Mouse (Mus musculus) intestine, embryonic 14.5 days (tissue): ENCODE results near the gene Abcd1. TPM values are rescaled to one million over a fixed set of nuclear protein-coding genes. Genes with fewer than 3 reads are reported as not detected.

Source experiments
- ATAC-seq: fragments of 200-750 bp; cut with Nextera tagmentation; replicated peaks from 2 replicates; pipeline ENCODE4 v1.8.0; 2017; ENCODE audit warnings: low read depth, moderate number of reproducible peaks, moderate TSS enrichment, moderate library complexity; ENCODE audit not compliant: low FRiP score, low TSS enrichment
- DNase-seq: peaks from one replicate; pipeline ENCODE4 v3.0.0-alpha.2; 2018; ENCODE audit warnings: low spot score
- H3K27ac ChIP-seq: fragments of 300-500 bp; sonication (generic); 2 replicates; pipeline ENCODE4 v1.5.1; 2014; ENCODE audit warnings: low read depth, mild to moderate bottlenecking, control low read depth
- H3K27me3 ChIP-seq: fragments of 300-500 bp; sonication (generic); replicated peaks from 2 replicates; pipeline ENCODE4 v1.6.1; 2014; ENCODE audit warnings: low read length, control low read depth; ENCODE audit not compliant: control insufficient read depth, insufficient read depth
- H3K36me3 ChIP-seq: fragments of 300-500 bp; sonication (generic); 2 replicates; pipeline ENCODE4 v1.6.1; 2014; ENCODE audit warnings: low read length, control low read depth; ENCODE audit not compliant: control insufficient read depth, insufficient read depth
- H3K4me1 ChIP-seq: fragments of 300-500 bp; sonication (generic); replicated peaks from 2 replicates; pipeline ENCODE4 v1.6.1; 2014; ENCODE audit warnings: low read length, control low read depth, mixed read lengths; ENCODE audit not compliant: control insufficient read depth, insufficient read depth
- H3K4me2 ChIP-seq: fragments of 300-500 bp; sonication (generic); 2 replicates; pipeline ENCODE4 v1.6.1; 2014; ENCODE audit warnings: low read length
- H3K4me3 ChIP-seq: fragments of 300-500 bp; sonication (generic); 2 replicates; pipeline ENCODE4 v1.5.1; 2014; ENCODE audit warnings: low read depth, low read length, control low read depth, mixed read lengths
- H3K9ac ChIP-seq: fragments of 300-500 bp; sonication (generic); 2 replicates; pipeline ENCODE4 v1.6.1; 2014; ENCODE audit warnings: mild to moderate bottlenecking, low read length
- H3K9me3 ChIP-seq: fragments of 300-500 bp; sonication (generic); 2 replicates; pipeline ENCODE4 v1.6.1; 2016; ENCODE audit warnings: low read length, control low read depth; ENCODE audit not compliant: control insufficient read depth
- WGBS: fragments of 180-500 bp; shearing (Covaris S2); extraction: QIAGEN DNeasy Blood & Tissue Kit; methylation state at CpG from one replicate; pipeline ENCODE4 v1.1.7; 2014; 5-methylcytosine and 5-hydroxymethylcytosine counted together
- polyA plus RNA-seq: library from polyadenylated mRNA; unstranded; fragments of >200 nt; fragmentation: Nextera tagmentation; extraction: Ambion mirVana; gene quantifications from 2 replicates; pipeline ENCODE4 v1.2.1, GENCODE M21; 2014

Abcd1 gene
- polyA plus RNA-seq, 1 experiment from 2014 or later, result 15.7 TPM

DNA sequence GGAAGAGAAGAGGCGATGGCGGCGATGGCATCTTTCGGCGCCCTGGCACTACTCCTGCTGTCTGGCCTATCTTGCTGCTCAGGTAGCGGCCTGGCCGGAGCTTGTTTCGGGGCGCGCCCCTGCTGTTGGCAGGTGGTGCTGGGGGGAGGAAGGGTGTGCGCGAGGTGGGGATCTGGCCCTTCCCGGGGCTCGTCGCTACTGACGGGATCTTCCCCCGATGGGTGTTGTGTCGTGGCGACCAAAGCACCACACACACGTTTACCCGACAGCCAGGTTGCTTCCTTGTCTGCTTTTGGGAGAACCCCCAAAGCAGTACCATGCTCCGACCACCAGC, 70.8 kb downstream of the Abcd1 start:
- Histone ChIP-seq H3K4me3 (peak overlapping the region; percentile 54), H3K9me3 (no peaks in the 10 kb centered on the region), H3K9ac (peak overlapping the region; percentile 76), H3K36me3 (peaks cover 9% of the 10 kb centered on the region; the same call in 1 of the 2 replicates), H3K4me2 (peak overlapping the region; percentile 56), H3K27me3 (no peaks in the 10 kb centered on the region), H3K27ac (peak overlapping the region; percentile 69), H3K4me1 (peaks cover 6% of the 10 kb centered on the region)
- DNase-seq (no peak), ATAC-seq (peak; percentile 36; the same call in 1 of the 2 replicates)
- 9% methylated on average over 17 of the region's 22 CpGs for WGBS

Other genes with a start within 250 kb of the Abcd1 start
- 52.7 and 58.1 TPM in 2 replicates for gene Bgn, start 233.0 kb upstream of the Abcd1 start, polyA plus RNA-seq
- 0.26 and 0.49 TPM in 2 replicates for gene Atp2b3, start 213.5 kb upstream of the Abcd1 start, polyA plus RNA-seq
- gene Dusp9, start 77.2 kb upstream of the Abcd1 start, polyA plus RNA-seq, result 4.6 and 4.9 TPM in 2 replicates
- gene Pnck, start 56.5 kb upstream of the Abcd1 start, polyA plus RNA-seq, result 17.9 and 20.6 TPM in 2 replicates
- 9.1 and 10.8 TPM in 2 replicates for gene Slc6a8, start 43.4 kb upstream of the Abcd1 start, polyA plus RNA-seq
- gene Bcap31, start 422 bp upstream of the Abcd1 start, polyA plus RNA-seq, result 230 and 236 TPM in 2 replicates
- gene Plxnb3, start 40.5 kb downstream of the Abcd1 start, polyA plus RNA-seq, result 0.23 and 0.27 TPM in 2 replicates
- gene Srpk3, start 57.8 kb downstream of the Abcd1 start, polyA plus RNA-seq, result 1.7 and 1.8 TPM in 2 replicates
- gene Idh3g, start 70.3 kb downstream of the Abcd1 start, polyA plus RNA-seq, result 241 and 248 TPM in 2 replicates
- gene Ssr4, start 70.4 kb downstream of the Abcd1 start, polyA plus RNA-seq, result 229 and 263 TPM in 2 replicates
- gene Pdzd4, start 108.4 kb downstream of the Abcd1 start, polyA plus RNA-seq, result 1.1 and 1.2 TPM in 2 replicates
- 0.12 TPM in 1 of 2 replicates, not detected in the other for gene Avpr2, start 175.5 kb downstream of the Abcd1 start, polyA plus RNA-seq
- gene L1cam, start 179.5 kb downstream of the Abcd1 start, polyA plus RNA-seq, result 15.1 and 18.0 TPM in 2 replicates
- gene Arhgap4, start 205.3 kb downstream of the Abcd1 start, polyA plus RNA-seq, result 4.1 and 4.3 TPM in 2 replicates
- 155 and 169 TPM in 2 replicates for gene Naa10, start 205.3 kb downstream of the Abcd1 start, polyA plus RNA-seq
- gene Renbp, start 214.3 kb downstream of the Abcd1 start, polyA plus RNA-seq, result 59.3 and 63.8 TPM in 2 replicates
- 66.5 and 74.8 TPM in 2 replicates for gene Hcfc1, start 249.8 kb downstream of the Abcd1 start, polyA plus RNA-seq